Mouse (Mus musculus): Measurements from ENCODE around the gene Ssx2ip. TPM values are rescaled to one million over a fixed set of nuclear protein-coding genes. Genes with fewer than 3 reads are reported as not detected.

Ssx2ip gene
- polyA plus RNA-seq (2015; fragmentation: Nextera tagmentation; extraction: Ambion mirVana), result 17.0 and 18.0 TPM in 2 replicates

DNA sequence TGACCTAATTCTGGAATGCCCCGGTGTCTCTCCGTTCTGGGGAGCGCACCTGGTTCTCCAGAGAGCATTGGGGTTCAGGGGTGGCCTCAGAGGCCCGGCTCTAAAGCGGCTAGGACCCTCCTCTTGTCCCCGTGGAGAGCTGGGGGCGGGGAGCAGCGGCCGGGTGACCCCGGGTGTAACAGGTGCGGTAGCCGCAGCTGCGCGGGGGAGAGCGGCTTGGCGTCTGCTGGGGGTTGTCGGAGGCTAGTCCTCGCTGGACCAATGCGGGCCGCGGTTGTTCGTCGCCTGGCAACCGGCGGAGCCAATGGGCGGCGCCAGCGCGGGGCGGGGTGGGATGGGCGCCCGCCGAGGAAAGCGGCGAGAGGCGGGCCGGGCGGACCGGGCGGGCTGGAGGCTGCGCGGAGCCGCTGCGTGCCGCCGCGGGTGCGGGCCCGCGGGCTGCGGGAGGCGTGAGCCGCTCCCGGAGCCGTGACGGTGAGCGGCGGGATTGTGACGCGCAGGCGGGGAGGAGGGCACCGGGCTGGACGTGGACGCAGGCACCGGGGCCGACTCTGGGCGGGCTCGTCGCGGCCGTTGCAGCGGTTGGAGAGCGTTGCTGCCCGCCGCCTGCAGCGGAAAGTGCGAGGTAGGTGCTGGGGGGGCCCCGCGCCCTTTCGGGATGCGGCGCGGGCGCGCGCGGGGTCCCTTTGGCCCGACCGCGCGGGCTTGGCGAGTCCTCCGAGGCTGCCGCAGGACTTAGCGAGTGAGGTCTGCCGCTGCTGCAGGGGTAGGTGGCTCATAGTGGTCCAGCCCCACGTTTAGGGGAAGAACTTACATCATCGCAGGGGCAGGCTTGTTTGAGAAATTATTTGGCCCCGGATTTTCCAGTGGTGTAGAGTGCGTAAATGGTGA, at the start of gene Ssx2ip:
Ssx2ip (plus strand) TSS at position 332 of the 891 bp plus-strand sequence.
- Histone ChIP-seq H3K9ac (peak within 1 kb of the TSS; percentile 95), H3K27ac (replicated peaks) (peak within 1 kb of the TSS; percentile 90), H3K36me3 (no peaks in the 10 kb centered on the region), H3K4me1 (replicated peaks) (peaks cover 28% of the 10 kb centered on the region), H3K27me3 (no peaks in the 10 kb centered on the region), H3K4me2 (peak within 1 kb of the TSS; percentile 77), H3K4me3 (peak within 1 kb of the TSS; percentile 96), H3K9me3 (no peaks in the 10 kb centered on the region)
- ATAC-seq (ENCODE audit: low FRiP score, low read depth), result peak; percentile 99
- WGBS, result under 1% methylated on average over 93 of the region's 100 CpGs

GRCm38 (mm10) chr3:146355146-146355545, 49.3 kb upstream of the Ssx2ip start:
- no peak overlapping the region for H3K4me3 ChIP-seq
- no peaks in the 10 kb centered on the region for H3K36me3 ChIP-seq
- H3K4me2 ChIP-seq, result no peak overlapping the region
- WGBS, result 81% methylated on average over 3 of the region's 3 CpGs
- H3K27me3 ChIP-seq, result no peaks in the 10 kb centered on the region
- H3K9me3 ChIP-seq, result no peaks in the 10 kb centered on the region
- no peaks in the 10 kb centered on the region for H3K4me1 ChIP-seq (replicated peaks)
- no peak for ATAC-seq (ENCODE audit: low FRiP score, low read depth)
- no peak overlapping the region for H3K27ac ChIP-seq (replicated peaks)
- no peak overlapping the region for H3K9ac ChIP-seq

DNA sequence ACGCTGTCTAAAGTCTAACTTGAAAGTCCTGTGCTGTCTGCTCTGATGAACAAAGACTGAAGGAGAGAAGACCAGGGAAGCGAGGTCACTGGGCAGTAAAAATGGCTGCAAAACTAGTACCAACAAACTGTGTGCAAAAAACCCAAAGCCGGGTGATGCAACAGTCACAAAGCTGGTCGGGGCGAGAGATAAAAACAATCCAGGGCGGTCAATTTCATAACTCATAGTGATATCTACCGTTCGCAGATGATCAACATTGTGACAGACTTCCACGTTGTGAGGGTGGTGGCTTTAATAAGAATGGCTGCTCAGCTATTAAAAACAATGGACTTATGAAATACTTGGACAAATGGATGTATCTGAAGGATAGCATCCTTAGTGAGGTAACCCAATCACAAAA, 39.0 kb upstream of the Ssx2ip start:
- Histone ChIP-seq H3K4me2 (no peak overlapping the region), H3K4me3 (no peak overlapping the region), H3K27ac (replicated peaks) (no peak overlapping the region), H3K9ac (no peak overlapping the region), H3K9me3 (no peaks in the 10 kb centered on the region), H3K4me1 (replicated peaks) (no peaks in the 10 kb centered on the region), H3K27me3 (peaks cover 1% of the 10 kb centered on the region; the same call in 1 of the 2 replicates), H3K36me3 (no peaks in the 10 kb centered on the region)
- no peak for ATAC-seq (ENCODE audit: low FRiP score, low read depth)
- 90% methylated on average over 9 of the region's 9 CpGs for WGBS

DNA sequence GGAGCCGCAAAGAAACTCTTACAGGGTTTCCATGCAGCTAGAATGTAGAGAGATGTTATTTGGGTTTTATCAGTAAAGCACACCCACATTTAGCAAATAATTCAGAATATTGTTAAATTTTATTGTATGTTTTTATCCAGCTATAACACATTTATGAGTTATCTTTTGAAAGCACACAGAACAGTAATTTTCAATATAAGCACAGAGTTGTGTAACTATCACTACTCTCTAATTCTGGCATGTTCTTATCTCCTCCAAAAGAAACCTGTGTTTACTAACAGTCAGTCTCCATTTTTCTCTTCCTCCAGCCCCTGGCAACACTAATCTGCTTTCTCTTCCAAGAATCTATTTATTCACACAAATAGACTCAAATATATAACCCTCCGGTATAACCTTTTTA, 37.4 kb upstream of the Ssx2ip start:
- no peak for ATAC-seq (ENCODE audit: low FRiP score, low read depth)
- no peaks in the 10 kb centered on the region for H3K36me3 ChIP-seq
- H3K4me2 ChIP-seq, result no peak overlapping the region
- no peak overlapping the region for H3K27ac ChIP-seq (replicated peaks)
- no peak overlapping the region for H3K9ac ChIP-seq
- H3K4me1 ChIP-seq (replicated peaks), result no peaks in the 10 kb centered on the region
- H3K4me3 ChIP-seq, result no peak overlapping the region
- H3K9me3 ChIP-seq, result no peaks in the 10 kb centered on the region
- H3K27me3 ChIP-seq, result peaks cover 5% of the 10 kb centered on the region; the same call in 1 of the 2 replicates
- 96% methylated on average over 2 of the region's 2 CpGs for WGBS

DNA sequence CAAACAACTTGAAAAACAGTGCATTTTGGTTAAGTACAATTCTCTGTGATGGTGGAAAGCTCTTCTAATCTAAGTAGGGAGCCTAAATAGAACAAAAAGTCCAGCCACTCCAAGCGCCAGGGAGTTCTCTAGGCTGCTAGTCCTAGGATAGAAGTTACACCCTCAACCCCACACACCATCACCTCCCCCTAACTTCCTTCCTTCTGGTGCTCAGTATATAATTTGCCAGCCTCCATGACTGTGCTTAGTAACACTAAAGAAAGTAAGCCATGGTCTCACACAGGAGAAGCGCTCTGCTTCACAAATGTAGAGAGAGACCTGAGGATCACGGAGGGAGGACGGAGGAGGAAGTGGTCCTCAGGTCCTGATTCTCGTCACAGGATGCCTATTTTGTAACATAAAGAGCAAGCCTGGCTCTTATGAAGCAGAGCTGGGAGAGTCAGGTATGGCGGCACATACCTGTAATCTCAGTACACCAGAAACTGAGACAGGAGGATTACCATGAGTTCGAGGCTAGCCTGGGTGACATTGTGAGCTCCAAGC, 33.8 kb upstream of the Ssx2ip start:
- Histone ChIP-seq H3K4me2 (no peak overlapping the region), H3K27ac (replicated peaks) (no peak overlapping the region), H3K36me3 (no peaks in the 10 kb centered on the region), H3K4me1 (replicated peaks) (no peaks in the 10 kb centered on the region), H3K9me3 (no peaks in the 10 kb centered on the region), H3K4me3 (no peak overlapping the region), H3K27me3 (peaks cover 10% of the 10 kb centered on the region), H3K9ac (no peak overlapping the region)
- ATAC-seq (ENCODE audit: low FRiP score, low read depth), result no peak
- 92% methylated on average over 7 of the region's 7 CpGs for WGBS

DNA sequence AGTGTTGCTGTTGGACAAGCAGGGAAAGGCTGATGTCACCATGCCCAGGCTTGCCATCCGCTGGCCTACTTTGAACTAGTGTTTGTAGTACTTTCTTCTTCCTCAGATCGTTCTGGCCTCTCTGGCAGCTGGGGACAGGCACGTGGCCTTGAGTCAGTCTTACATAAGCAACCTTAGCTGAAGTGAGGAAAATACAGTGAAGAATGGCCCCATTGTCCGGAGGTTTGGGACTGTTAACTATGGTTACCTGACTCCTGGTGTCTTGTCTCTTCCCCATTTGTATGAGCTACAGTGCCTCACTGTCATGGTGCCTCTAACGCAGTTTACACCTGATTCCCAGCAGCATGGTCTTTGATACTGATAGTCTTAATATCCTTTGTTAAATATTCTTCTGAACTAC, 33.2 kb upstream of the Ssx2ip start:
- WGBS, result 77% methylated on average over 5 of the region's 5 CpGs
- H3K9ac ChIP-seq, result no peak overlapping the region
- no peak overlapping the region for H3K27ac ChIP-seq (replicated peaks)
- H3K9me3 ChIP-seq, result no peaks in the 10 kb centered on the region
- H3K4me3 ChIP-seq, result no peak overlapping the region
- H3K27me3 ChIP-seq, result peaks cover 10% of the 10 kb centered on the region
- no peak for ATAC-seq (ENCODE audit: low FRiP score, low read depth)
- H3K4me2 ChIP-seq, result no peak overlapping the region
- H3K36me3 ChIP-seq, result no peaks in the 10 kb centered on the region
- no peaks in the 10 kb centered on the region for H3K4me1 ChIP-seq (replicated peaks)

GRCm38 (mm10) chr3:146374596-146375175, 29.8 kb upstream of the Ssx2ip start:
- Histone ChIP-seq H3K4me3 (no peak overlapping the region), H3K4me2 (no peak overlapping the region), H3K4me1 (replicated peaks) (no peaks in the 10 kb centered on the region), H3K27ac (replicated peaks) (no peak overlapping the region), H3K9me3 (no peaks in the 10 kb centered on the region), H3K27me3 (peaks cover 17% of the 10 kb centered on the region), H3K9ac (no peak overlapping the region), H3K36me3 (no peaks in the 10 kb centered on the region)
- 78% methylated on average over 3 of the region's 3 CpGs for WGBS
- no peak for ATAC-seq (ENCODE audit: low FRiP score, low read depth)

GRCm38 (mm10) chr3:146375224-146375657, 29.2 kb upstream of the Ssx2ip start:
- Histone ChIP-seq H3K36me3 (no peaks in the 10 kb centered on the region), H3K27me3 (peaks cover 17% of the 10 kb centered on the region), H3K9ac (no peak overlapping the region), H3K4me1 (replicated peaks) (peaks cover 4% of the 10 kb centered on the region; the same call in 1 of the 2 replicates), H3K9me3 (no peaks in the 10 kb centered on the region), H3K4me3 (no peak overlapping the region), H3K27ac (replicated peaks) (no peak overlapping the region), H3K4me2 (no peak overlapping the region)
- ATAC-seq (ENCODE audit: low FRiP score, low read depth), result no peak
- 19% methylated on average over 4 of the region's 4 CpGs for WGBS

DNA sequence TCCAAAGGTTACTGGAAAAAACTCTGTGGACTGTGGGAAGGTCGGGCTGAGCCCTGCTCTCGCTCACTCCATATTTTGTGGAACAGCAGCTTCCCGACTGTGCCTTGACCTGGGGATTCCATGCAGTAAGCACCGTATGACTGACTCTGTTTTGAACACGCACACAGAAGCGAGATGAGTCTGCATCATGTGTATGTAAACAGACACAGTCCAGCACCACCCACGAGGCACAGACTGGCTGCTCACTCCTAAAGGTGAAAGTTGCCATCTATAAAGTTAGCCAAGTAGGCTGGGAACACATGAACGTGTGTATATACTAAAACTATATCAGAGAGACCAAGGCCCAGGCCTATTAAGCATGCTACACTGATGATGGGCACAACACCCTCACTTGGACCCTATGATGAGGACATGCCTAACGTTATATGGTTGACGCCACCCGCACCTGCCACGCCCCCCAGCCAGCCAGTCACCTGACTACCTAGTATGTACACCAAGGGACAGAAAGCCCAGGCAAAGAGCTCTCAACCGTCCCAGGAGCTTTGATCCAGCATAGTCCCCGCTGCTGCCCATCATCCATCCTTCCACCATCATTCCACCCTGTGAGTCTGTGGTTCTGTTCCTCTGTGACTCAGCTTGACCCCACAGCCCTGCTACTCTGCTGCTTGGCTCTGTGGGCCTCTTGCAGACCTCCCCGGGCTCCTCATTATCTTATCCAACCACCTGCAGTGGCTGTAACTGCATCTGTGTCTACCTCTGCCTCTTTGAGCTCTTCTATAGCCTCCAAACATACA, 27.9 kb upstream of the Ssx2ip start:
- no peak overlapping the region for H3K4me3 ChIP-seq
- no peaks in the 10 kb centered on the region for H3K36me3 ChIP-seq
- no peak overlapping the region for H3K9ac ChIP-seq
- peaks cover 13% of the 10 kb centered on the region; the same call in 1 of the 2 replicates for H3K27me3 ChIP-seq
- no peak overlapping the region for H3K4me2 ChIP-seq
- ATAC-seq (ENCODE audit: low FRiP score, low read depth), result 0 out of 2 replicates have a peak, but pooled peaks have one; percentile 11
- no peak overlapping the region for H3K27ac ChIP-seq (replicated peaks)
- no peaks in the 10 kb centered on the region for H3K9me3 ChIP-seq
- peaks cover 4% of the 10 kb centered on the region; the same call in 1 of the 2 replicates for H3K4me1 ChIP-seq (replicated peaks)
- WGBS, result 75% methylated on average over 15 of the region's 15 CpGs

DNA sequence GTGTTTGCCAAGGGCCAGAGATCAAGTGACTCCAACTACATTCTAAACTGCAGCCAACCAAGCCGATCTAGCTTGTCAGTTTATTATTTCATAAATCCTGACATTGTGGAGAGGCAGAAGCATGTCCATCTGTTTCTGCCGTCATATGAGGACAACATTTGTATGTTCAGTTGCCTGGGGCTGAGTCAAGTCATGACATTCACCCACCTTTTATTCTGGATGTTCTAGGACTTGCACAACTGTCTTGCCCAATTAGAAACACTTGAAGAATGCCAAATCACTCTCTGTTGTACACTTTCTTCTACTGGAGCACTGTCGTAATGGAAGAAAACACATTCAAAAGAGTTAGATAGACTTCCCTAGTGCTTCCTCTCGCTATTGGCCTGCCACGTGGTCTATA, 27.2 kb upstream of the Ssx2ip start:
- ATAC-seq (ENCODE audit: low FRiP score, low read depth), result no peak
- peaks cover 12% of the 10 kb centered on the region; the same call in 1 of the 2 replicates for H3K27me3 ChIP-seq
- no peak overlapping the region for H3K9ac ChIP-seq
- H3K4me2 ChIP-seq, result no peak overlapping the region
- no peaks in the 10 kb centered on the region for H3K36me3 ChIP-seq
- H3K4me3 ChIP-seq, result no peak overlapping the region
- 84% methylated on average over 5 of the region's 5 CpGs for WGBS
- no peak overlapping the region for H3K27ac ChIP-seq (replicated peaks)
- H3K4me1 ChIP-seq (replicated peaks), result peaks cover 4% of the 10 kb centered on the region; the same call in 1 of the 2 replicates
- H3K9me3 ChIP-seq, result no peaks in the 10 kb centered on the region

GRCm38 (mm10) chr3:146378753-146379152, 25.7 kb upstream of the Ssx2ip start:
- 74% methylated on average over 8 of the region's 8 CpGs for WGBS
- Histone ChIP-seq H3K4me1 (replicated peaks) (peaks cover 4% of the 10 kb centered on the region; the same call in 1 of the 2 replicates), H3K9me3 (no peaks in the 10 kb centered on the region), H3K4me3 (no peak overlapping the region), H3K27ac (replicated peaks) (no peak overlapping the region), H3K27me3 (peaks cover 7% of the 10 kb centered on the region; the same call in 1 of the 2 replicates), H3K36me3 (no peaks in the 10 kb centered on the region), H3K9ac (no peak overlapping the region), H3K4me2 (no peak overlapping the region)
- no peak for ATAC-seq (ENCODE audit: low FRiP score, low read depth)
